Mouse (Mus musculus) inflammation-experienced regulatory T-cells, adult 16 weeks (primary cell): ENCODE results near the gene Stoml3. TPM values are rescaled to one million over a fixed set of nuclear protein-coding genes. Genes with fewer than 3 reads are reported as not detected.

ENCODE experiments used
- polyA plus RNA-seq: library from polyadenylated mRNA; unstranded; fragments of 100-300 nt; shearing (Covaris generic); gene quantifications from one replicate; pipeline ENCODE4 v1.2.1, GENCODE M21; 2017

Gene Stoml3
- polyA plus RNA-seq: not detected

GRCm38 (mm10) chr3:53488353-53488752 is at the start of gene Stoml3:
TSS of gene Stoml3 (plus strand) at chr3:53488653.

GRCm38 (mm10) chr3:53463046-53463764 is 25.2 kb upstream of the Stoml3 start, which contains the start of the genes Nhlrc3 and Proser1:
TSS of gene Nhlrc3 (minus strand) at chr3:53463332.
TSS of gene Proser1 (plus strand) at chr3:53463666.

Other genes starting within 250 kb of the Stoml3 start
- gene Nhlrc3, start 25.3 kb upstream of the Stoml3 start, polyA plus RNA-seq: 22.8 TPM
- gene Proser1, start 25.0 kb upstream of the Stoml3 start, polyA plus RNA-seq: 14.0 TPM
- gene Frem2, start 168.7 kb downstream of the Stoml3 start, polyA plus RNA-seq: not detected